Mouse (Mus musculus): ENCODE results near the gene Frmpd2.

The Frmpd2 gene

DNA sequence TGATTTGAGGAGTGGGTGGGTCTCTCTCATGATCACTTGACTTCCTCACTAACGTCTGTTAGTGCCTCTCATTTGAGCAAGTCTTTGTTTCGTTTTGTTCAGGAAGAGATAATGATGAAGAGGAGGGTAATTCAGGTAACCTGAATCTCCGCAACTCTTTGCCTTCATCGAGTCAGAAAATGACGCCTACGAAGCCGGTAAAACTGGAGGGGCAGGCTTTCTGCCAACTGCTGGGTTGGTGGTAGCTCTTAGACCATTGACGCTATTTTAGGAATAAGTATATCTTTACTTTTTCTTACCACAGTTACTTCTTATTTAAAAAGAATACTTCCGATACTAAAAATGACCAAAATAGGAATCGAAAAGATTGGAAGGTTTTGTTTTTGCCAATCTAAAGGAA lies 135.9 kb downstream of the Frmpd2 start:
- DNase-seq (ENCODE audit: low read depth, low spot score), result no peak

Data from 3T3-L1 (cell line).